Mouse (Mus musculus): Measurements from ENCODE around the gene Smim1. TPM values are rescaled to one million over a fixed set of nuclear protein-coding genes. Genes with fewer than 3 reads are reported as not detected.

The Smim1 gene
- total RNA-seq, 2 experiments from 2014 or later, result 28.6 to 32.6 TPM

DNA sequence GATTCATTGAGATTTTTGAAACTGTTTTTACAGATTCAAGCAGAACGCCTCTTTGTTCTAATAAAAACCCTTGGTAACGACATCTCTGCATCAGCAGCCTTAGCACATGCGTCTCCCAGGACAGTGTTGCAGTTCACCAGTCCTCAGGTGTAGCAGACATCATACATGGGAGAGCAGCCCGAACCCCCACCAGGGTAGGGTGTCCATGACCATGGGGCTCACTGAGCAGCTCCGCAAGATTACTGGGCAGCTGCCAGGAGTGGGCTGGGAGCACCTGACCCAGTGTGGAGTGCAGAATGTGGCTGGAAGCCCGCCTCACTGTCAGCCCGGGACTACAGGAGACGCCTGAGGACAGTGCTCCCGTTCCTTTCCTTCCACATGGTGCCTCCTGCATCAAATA lies 4.6 kb downstream of the Smim1 start:
- peak; percentile 25 for DNase-seq

DNA sequence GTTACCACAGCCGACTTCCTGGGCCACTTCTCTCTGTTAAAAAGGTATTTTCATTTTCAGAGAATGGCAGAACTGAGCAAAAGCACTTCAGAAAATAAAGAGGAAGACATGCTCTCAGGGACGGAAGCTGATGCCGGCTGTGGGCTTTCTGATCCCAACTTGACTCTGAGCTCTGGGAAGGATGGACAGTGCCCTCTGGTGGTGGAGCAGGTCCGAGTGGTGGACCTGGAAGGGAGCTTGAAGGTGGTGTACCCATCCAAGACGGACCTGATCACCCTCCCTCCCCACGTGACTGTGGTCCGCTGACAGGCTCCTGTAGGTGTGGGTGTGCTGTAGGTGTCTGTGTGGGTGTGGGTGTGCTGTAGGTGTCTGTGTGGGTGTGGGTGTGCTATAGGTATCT lies 6.5 kb downstream of the Smim1 start:
- peak; percentile 74 for DNase-seq

- DNase-seq, result no peak
Measured at GRCm38 (mm10) chr4:154015476-154015875, 10.6 kb downstream of the Smim1 start.

DNA sequence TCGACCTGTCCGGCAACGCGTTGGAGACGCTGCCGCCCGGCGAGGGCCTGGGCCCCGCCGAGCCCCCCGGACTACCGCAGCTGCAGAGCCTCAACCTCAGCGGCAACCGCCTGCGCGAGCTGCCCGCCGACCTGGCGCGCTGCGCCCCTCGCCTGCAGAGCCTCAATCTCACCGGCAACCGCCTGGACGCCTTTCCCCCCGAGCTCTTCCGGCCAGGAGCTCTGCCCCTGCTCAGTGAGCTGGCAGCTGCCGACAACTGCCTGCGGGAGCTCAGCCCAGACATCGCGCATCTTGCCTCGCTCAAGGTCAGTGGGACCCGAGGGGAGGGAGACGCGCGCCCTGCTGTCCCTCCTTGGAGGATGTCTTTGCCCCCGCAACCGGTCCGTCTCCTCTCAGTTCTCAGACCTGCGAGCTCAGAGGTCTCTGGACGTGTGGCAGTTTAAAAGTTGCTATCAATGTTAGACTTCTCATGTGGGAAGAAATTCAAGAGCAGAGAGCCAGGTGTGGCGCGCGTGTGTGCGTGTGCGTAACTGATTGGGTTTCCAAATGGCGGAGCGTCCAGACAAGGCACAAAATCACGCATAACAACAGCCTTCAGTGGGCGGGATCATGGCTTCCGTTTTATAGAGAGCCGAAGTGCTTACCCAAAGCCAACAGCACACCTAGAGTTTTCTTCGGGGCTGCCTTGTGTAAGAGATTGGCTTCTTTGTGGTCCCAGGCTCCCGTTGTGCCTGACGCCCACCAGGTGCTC lies 13.7 kb downstream of the Smim1 start:
- peak; percentile 42 for DNase-seq

- DNase-seq, result peak; percentile 88
Measured at GRCm38 (mm10) chr4:154011646-154012089, 14.4 kb downstream of the Smim1 start, which contains the start of gene Lrrc47. Gene Lrrc47 (plus strand): TSS chr4:154011731.

DNA sequence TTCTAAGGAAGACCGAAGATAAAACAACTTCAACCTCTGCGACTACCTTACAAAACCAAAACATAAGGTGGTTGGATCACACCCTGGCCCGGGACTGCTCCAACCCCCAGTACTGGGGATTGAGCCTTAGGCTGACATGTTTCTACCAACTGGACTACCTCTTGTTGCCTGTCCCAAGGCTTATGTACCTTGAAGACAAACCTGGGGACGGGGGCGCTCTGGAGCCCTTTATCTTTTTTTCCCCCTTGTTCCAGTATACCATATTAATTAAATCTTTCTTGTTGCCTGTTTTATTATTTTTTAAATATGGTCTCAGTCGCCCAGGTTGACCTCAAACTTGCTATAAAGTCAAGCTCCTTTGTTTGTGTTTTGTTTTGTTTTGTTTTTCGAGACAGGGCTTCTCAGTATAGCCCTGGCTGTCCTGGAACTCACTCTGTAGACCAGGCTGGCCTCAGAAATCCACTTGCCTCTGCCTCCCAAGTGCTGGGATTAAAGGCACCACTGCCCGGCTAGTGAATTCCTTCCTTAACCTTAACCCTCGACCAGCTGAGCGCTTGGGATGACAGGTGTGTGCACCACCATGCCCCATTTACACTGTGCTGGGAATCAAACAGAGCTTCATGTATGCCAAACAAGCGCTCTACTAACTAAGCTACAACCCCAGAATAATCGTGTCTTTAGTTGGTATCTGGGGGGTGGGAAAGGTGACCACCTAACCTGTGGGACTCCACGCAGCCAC lies 15.0 kb downstream of the Smim1 start:
- DNase-seq, result no peak

DNA sequence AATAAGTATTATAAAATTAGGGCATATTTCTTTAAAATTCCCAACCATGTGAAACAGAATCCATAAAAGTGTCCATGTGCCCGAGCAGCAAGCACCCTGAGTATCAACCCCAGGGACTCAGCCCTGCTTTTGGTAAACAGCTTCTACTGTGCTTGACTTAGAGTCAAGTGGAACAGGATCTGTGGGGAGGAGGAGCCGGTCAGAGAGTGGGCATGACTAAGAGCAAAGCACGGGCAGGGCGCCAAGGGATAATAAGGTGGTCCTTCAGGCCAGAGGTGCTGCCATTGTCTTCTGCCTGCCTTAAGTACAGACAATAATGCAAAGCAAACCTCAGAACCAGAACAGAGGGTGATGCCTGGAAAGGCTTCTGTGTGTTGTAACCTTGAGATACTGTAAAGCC lies 18.3 kb downstream of the Smim1 start:
- peak; percentile 32 for DNase-seq

DNA sequence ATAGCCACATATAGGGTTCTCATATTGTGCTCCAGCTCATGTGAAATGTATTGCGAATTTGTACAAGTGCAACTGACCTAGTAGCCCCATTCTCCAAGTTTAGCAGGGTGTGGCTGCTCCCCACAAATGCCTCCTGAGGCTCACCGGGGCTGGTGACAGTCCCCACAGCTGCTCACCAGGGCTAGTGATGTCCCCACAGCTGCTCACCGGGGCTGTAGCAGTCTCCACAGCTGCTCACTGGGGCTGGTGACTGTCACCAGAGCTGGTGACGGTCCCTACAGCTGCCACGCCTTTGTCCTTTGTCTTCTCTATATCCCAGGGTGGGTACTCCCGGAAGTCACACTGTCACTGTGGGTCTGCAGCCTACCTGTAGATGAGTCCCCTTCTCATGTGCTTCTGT lies 19.8 kb downstream of the Smim1 start:
- no peak for DNase-seq

- DNase-seq, result no peak
Measured at GRCm38 (mm10) chr4:154005488-154005887, 20.5 kb downstream of the Smim1 start.

DNA sequence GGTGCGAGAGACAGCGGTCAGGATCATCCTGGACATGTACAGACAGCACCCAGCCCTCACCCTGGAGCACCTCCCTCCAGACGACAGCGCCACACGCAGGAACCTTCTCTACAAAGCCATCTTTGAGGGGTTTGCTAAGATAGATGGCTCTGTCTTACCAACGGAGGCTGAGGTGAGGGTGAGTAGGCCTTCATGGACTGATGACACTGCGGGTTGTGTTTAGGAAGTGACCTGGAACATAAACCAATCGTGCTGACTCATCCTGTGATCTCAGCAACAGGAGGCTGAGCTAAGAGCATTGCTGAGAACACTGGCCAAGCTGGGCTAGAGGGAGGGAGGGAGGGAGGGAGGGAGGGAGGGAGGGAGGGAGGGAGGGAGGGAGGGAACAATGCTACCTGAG lies 32.5 kb downstream of the Smim1 start:
- no peak for DNase-seq

GRCm38 (mm10) chr4:153992715-153993114 lies 33.3 kb downstream of the Smim1 start:
- DNase-seq, result peak; percentile 17

DNA sequence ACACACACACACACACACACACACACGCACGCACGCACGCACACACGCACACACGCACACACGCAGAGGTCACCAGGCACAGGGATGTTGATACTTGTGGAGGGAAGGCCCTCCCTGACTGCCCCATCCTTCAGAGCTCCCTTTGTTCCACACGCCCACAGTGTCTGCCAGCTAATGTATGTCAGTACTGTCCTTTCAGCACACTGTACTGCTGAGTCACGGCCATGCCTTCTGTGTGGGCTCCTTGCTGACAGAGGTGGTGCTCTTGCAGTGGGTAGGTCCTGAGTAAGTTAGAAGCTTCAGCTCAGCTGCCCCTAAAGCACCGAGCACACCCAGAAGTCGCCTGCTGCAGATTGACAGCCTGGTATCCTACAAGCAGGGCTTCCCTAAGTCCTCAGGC lies 45.6 kb downstream of the Smim1 start:
- DNase-seq, result no peak

DNA sequence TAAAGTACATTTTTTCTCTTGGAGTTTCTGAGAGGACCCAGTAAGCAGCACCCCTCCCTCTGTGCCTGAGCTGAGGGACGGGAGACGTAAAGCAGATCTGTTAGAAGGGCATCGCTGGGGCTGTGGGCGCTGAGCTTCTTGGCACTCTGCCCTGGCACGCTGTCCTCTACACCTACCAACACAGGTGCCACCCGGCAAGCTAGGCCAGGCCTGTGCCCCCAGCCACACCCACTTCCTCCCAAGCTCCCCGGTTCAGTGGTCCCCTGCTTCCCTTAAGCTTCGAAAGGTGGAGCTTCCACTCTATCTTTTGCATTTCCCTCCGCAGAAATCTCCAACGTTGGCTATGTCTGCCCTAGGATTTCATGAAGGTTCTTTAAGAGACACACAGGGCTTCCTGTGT lies 46.8 kb downstream of the Smim1 start:
- DNase-seq, result no peak

DNA sequence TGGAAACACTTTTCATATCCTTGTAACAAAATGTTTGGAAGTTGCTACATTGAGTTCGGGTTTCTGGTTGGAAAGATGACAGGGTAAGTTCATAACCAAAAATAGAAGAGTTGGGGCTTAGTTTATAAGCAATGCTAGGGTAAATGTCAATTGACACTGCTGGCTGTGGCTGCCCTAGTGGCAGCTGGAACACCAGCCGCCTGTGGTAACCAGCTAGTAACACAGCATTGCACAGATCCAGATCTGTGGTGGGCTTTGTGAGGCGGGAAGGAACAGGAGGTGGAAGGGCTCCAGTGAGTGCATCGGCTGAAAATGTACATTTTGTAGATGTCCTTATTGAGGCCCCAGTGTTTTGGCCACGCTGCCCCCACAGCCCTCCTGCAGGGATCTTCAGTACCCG lies 50.3 kb downstream of the Smim1 start:
- DNase-seq, result no peak

- no peak for DNase-seq
Measured at GRCm38 (mm10) chr4:153975292-153975662, 50.8 kb downstream of the Smim1 start.

DNA sequence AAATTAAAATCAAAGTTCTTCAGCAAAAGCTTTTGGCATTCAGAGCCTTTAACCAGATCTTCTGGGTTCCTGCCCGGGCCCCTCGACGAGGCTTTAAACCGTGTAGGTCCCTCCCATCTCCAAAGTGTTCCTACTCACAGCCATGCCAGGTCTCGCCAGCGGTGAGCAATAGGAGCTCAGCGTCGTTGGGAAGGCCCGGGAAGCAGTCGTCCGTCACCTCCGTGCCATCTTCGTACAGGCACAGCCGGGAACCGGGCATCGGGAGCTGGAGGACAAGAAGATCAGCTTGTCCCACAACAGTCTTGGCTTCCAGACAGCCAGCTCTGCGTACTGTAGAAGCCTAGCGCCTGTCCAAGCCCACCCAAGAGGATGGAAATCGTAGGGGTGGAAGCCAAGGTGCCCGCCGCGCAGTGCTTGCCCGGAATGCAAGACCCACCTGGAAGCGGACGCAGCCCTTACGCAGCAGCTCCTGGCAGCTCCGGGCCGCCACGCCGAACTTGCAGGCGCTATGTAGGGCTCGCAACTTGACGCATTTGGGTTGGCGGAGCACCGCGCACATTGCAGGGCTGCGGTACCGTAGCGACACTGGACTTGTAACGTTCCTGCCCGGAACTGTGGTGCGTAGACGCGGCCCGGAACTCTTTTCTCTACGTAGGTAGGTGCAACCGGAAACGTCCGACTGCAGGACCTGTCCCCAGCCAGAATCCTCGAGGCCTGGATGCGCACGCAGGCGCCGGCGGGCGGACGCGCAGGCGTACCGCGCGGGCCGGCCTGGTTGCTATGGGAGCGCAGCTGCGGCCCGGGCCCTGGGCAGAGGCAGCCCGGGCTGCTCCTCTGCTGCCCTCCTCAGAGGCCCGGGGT lies 51.4 kb downstream of the Smim1 start, which contains the start of the genes Dffb and Cep104:
Dffb (minus strand) TSS at position 696 of the 861 bp plus-strand sequence.
Cep104 (plus strand) TSS at position 764 of the 861 bp plus-strand sequence.
- peak; percentile 97 for DNase-seq

Other genes with a start within 250 kb of the Smim1 start
- 10 to 100 TPM; 20.4 to 22.3 TPM for gene A430005L14Rik, start 69.0 kb downstream of the Smim1 start, total RNA-seq (2021)
- 1 to 10 TPM; 5.2 to 8.0 TPM for gene Dffb, start 51.1 kb downstream of the Smim1 start, total RNA-seq (2021)
- 10 to 100 TPM; 18.0 to 19.0 TPM for gene Cep104, start 51.0 kb downstream of the Smim1 start, total RNA-seq (2021)
- 10 to 100 TPM; 40.7 to 43.3 TPM for gene Lrrc47, start 14.5 kb downstream of the Smim1 start, total RNA-seq (2021)
- not detected for gene Ccdc27, start 16.4 kb upstream of the Smim1 start, total RNA-seq (2021)
- gene Trp73, start 114.0 kb upstream of the Smim1 start, total RNA-seq (2021), result under 1 TPM in 1 of 2 experiments, not detected in 1; 0.15 TPM
- 10 to 100 TPM; 15.2 to 19.1 TPM for gene Wrap73, start 116.1 kb upstream of the Smim1 start, total RNA-seq (2021)
- gene Tprgl, start 134.4 kb upstream of the Smim1 start, total RNA-seq (2021), result 100 to 1,000 TPM; 111 to 120 TPM
- gene Megf6, start 144.5 kb upstream of the Smim1 start, total RNA-seq (2021), result 10 to 100 TPM in 1 of 2 experiments, 1 to 10 TPM in 1; 9.5 to 10.3 TPM